Mouse (Mus musculus) liver, postnatal 0 days (tissue): ENCODE measurements at regions not wholly inside any gene's neighbourhood (a gene's known extent, or its start where the extent isn't known, plus 50 kb on each side); places are given as distances from the start of the nearest gene placed in this dataset.

Experiments used
- CTCF ChIP-seq: sonication (generic); IDR thresholded peaks from 2 replicates; pipeline ENCODE4 v1.5.1; 2016; ENCODE audit warnings: antibody characterized with exemption, low read depth
- EP300 ChIP-seq: IDR thresholded peaks from 2 replicates; pipeline ENCODE4 v1.6.1; 2016; ENCODE audit warnings: antibody characterized with exemption, low read depth, mild to moderate bottlenecking

DNA sequence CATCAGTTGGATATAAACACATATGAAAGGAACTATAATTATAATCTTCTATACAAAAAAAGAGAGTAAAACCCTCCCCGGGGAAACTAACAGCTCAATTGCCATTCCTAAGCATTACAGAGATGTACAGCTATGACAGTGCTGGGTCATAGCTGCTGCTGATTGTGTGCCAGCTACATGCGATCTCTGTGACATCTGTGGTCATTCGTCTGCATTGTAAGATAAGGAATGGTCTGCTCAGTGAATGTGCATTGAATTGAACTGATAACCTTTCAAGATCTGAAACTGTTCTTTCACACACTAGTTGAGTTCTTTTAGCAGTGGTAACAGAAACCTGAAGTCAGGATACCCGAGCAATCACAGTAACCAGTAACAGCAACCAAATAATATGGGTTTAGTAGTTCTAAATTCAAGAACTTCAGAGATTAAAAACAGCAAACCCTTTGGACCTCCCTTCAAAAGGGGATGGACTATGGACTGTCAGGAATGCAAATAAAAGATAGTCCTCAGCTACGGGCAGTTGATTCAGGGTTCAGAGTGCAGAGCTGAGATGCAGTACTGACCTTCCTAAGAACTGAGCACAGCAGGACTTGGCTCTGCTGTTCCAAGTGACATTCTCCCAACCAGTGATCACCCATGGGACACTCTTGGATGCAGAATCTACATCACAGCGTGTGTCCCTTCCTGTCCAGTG, 295.7 kb downstream of the Cd47 start:
- TF ChIP-seq CTCF = no peak
- peak; percentile 77 for TF ChIP-seq EP300
